Mouse (Mus musculus): ENCODE results near the gene Cphx3. TPM values are rescaled to one million over a fixed set of nuclear protein-coding genes. Genes with fewer than 3 reads are reported as not detected.

Gene Cphx3
- not detected for polyA plus RNA-seq (2012; fragmentation: generic; extraction: Trizol)

GRCm38 (mm10) chr14:26081997-26082396 lies at the start of gene Cphx3:
Cphx3 (plus strand) TSS chr14:26082297.

GRCm38 (mm10) chr14:26042611-26043010 lies 39.5 kb upstream of the Cphx3 start, which contains the start of gene Gm9780:
Gm9780 (minus strand) TSS chr14:26042711.

DNA sequence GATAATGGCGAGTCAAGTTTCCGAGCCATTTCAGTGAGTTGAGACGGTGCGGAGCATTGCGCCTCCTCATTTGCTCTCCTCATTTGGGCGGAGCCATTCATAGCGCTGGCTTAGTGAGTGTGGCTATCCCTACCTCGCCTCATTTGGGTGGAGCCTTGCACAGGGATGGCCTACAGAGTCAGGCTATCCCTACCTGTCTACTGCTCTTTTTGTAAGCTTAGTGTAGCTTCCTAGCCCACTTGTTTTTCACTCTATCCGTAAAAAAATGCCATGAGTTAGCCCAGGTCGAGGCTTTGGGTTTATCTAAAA lies 14.8 kb upstream of the Cphx3 start, which contains the start of gene Tmem254c:
TSS of gene Tmem254c (minus strand) at position 31 of the 309 bp plus-strand sequence.

GRCm38 (mm10) chr14:26081216-26081615 lies 881 bp upstream of the Cphx3 start, which contains the start of gene Cphx2:
Cphx2 (plus strand) TSS chr14:26081516.

DNA sequence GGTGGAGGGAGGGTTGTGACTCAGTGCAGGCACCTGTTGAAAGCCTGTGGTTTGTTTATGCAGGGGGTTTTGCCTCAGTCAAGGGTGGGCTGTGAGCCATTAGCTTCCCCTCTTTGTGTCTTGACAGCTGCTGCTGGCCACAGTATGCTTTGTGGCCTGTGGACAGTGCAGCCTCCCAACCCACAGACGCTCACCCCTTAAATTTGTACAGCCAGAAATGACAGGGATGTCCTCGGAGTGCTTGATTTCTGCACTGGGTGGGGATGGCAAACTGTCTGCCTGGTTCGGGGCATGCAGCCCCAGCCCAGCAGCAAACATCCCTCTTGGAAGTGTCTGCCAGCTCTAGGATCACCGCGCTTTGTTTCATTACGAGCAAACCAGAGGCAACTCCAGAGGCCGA lies 36.1 kb downstream of the Cphx3 start, which contains the start of gene Duxbl2:
TSS of gene Duxbl2 (plus strand) at position 200 of the 400 bp plus-strand sequence.

GRCm38 (mm10) chr14:26182380-26182779 lies 100.3 kb downstream of the Cphx3 start, which contains the start of gene Plac9b:
Plac9b (minus strand) TSS chr14:26182480.

GRCm38 (mm10) chr14:26206926-26207247 lies 124.8 kb downstream of the Cphx3 start, which contains the start of gene Tmem254b:
Tmem254b (minus strand) TSS chr14:26207041.

GRCm38 (mm10) chr14:26257756-26258617 lies 175.9 kb downstream of the Cphx3 start, which contains the start of gene Duxbl3:
Duxbl3 (plus strand) TSS chr14:26257962.

Other genes starting within 250 kb of the Cphx3 start
- 10 to 100 TPM; 25.6 to 35.8 TPM for gene Anxa11, start 240.1 kb upstream of the Cphx3 start, polyA plus RNA-seq (2012; fragmentation: generic; extraction: Trizol)
- under 1 TPM; 0.08 to 0.25 TPM for gene Plac9a, start 179.2 kb upstream of the Cphx3 start, polyA plus RNA-seq (2012; fragmentation: generic; extraction: Trizol)
- gene Tmem254a, start 154.6 kb upstream of the Cphx3 start, polyA plus RNA-seq (2012; fragmentation: generic; extraction: Trizol): 1 to 10 TPM in 1 of 2 experiments, under 1 TPM in 1; 0.69 to 1.0 TPM
- not detected for gene Cphx1, start 144.0 kb upstream of the Cphx3 start, polyA plus RNA-seq (2012; fragmentation: generic; extraction: Trizol)
- not detected for gene Duxbl1, start 103.7 kb upstream of the Cphx3 start, polyA plus RNA-seq (2012; fragmentation: generic; extraction: Trizol)
- gene Gm9780, start 39.6 kb upstream of the Cphx3 start, polyA plus RNA-seq (2012; fragmentation: generic; extraction: Trizol): 1 to 10 TPM in 1 of 2 experiments, under 1 TPM in 1; 0.20 to 4.1 TPM
- gene Tmem254c, start 14.9 kb upstream of the Cphx3 start, polyA plus RNA-seq (2012; fragmentation: generic; extraction: Trizol): 1 to 10 TPM; 4.9 to 5.2 TPM
- not detected for gene Cphx2, start 781 bp upstream of the Cphx3 start, polyA plus RNA-seq (2012; fragmentation: generic; extraction: Trizol)
- gene Duxbl2, start 36.1 kb downstream of the Cphx3 start, polyA plus RNA-seq (2012; fragmentation: generic; extraction: Trizol): not detected
- 1 to 10 TPM; 1.2 to 5.0 TPM for gene Plac9b, start 100.2 kb downstream of the Cphx3 start, polyA plus RNA-seq (2012; fragmentation: generic; extraction: Trizol)
- gene Tmem254b, start 124.7 kb downstream of the Cphx3 start, polyA plus RNA-seq (2012; fragmentation: generic; extraction: Trizol): 10 to 100 TPM in 1 of 2 experiments, 1 to 10 TPM in 1; 9.1 to 12.7 TPM
- gene Duxbl3, start 175.7 kb downstream of the Cphx3 start, polyA plus RNA-seq (2012; fragmentation: generic; extraction: Trizol): not detected